Mouse (Mus musculus): ENCODE measurements around the gene Gzmc. TPM values are rescaled to one million over a fixed set of nuclear protein-coding genes. Genes with fewer than 3 reads are reported as not detected.
"Not testable (repeated sequence)": the region's sequence is repeated elsewhere in the genome, so short reads cannot be mapped to it uniquely, and the experiment has no call there.

Gzmc gene
- not detected for total RNA-seq (2021)

- DNase-seq = no peak
- intact Hi-C loops (cut with DNase I) = no loop called here
Observed at GRCm38 (mm10) chr14:56234556-56234955, at the start of gene Gzmc. Gene Gzmc (minus strand): TSS chr14:56234656.

GRCm38 (mm10) chr14:56283816-56284215, 49.4 kb upstream of the Gzmc start:
- intact Hi-C loops (cut with DNase I) = no loop called here
- DNase-seq = no peak

- intact Hi-C loops (cut with DNase I) = no loop called here
Observed at GRCm38 (mm10) chr14:56281090-56281489, 46.6 kb upstream of the Gzmc start.

GRCm38 (mm10) chr14:56278691-56279090, 44.2 kb upstream of the Gzmc start:
- intact Hi-C loops (cut with DNase I); DNase-seq: not testable (repeated sequence)

More at GRCm38 (mm10) chr14:56281090-56281489, 46.6 kb upstream of the Gzmc start:
- no peak for DNase-seq

- DNase-seq; intact Hi-C loops (cut with DNase I): not testable (repeated sequence)
Observed at GRCm38 (mm10) chr14:56276096-56276495, 41.6 kb upstream of the Gzmc start.

GRCm38 (mm10) chr14:56266109-56266508, 31.7 kb upstream of the Gzmc start:
- intact Hi-C loops (cut with DNase I) = no loop called here

GRCm38 (mm10) chr14:56262153-56262552, 27.7 kb upstream of the Gzmc start, which contains the start of gene Gzmb:
Gene Gzmb (minus strand): TSS chr14:56262260.
- DNase-seq = no peak
- intact Hi-C loops (cut with DNase I) = no loop called here

More at GRCm38 (mm10) chr14:56266109-56266508, 31.7 kb upstream of the Gzmc start:
- DNase-seq = no peak

GRCm38 (mm10) chr14:56240409-56240808, 6.0 kb upstream of the Gzmc start:
- intact Hi-C loops (cut with DNase I) = no loop called here
- DNase-seq = no peak

GRCm38 (mm10) chr14:56211317-56211716, 23.1 kb downstream of the Gzmc start, which contains the start of gene Gzmf:
Gene Gzmf (minus strand): TSS chr14:56211417.
- intact Hi-C loops (cut with DNase I) = no loop called here
- no peak for DNase-seq

GRCm38 (mm10) chr14:56205613-56206012, 28.8 kb downstream of the Gzmc start:
- intact Hi-C loops (cut with DNase I) = no loop called here
- no peak for DNase-seq

GRCm38 (mm10) chr14:56205021-56205420, 29.4 kb downstream of the Gzmc start:
- DNase-seq; intact Hi-C loops (cut with DNase I): not testable (repeated sequence)

GRCm38 (mm10) chr14:56203975-56204374, 30.5 kb downstream of the Gzmc start:
- peak; percentile 44 to 63 for DNase-seq
- intact Hi-C loops (cut with DNase I) = loop anchor here (5.0 kb wide), 1 partner anchor 98 kb away; no protein-coding TSS in a partner anchor

- intact Hi-C loops (cut with DNase I) = no loop called here
Observed at GRCm38 (mm10) chr14:56186946-56187345, 47.5 kb downstream of the Gzmc start.

GRCm38 (mm10) chr14:56186521-56186920, 47.9 kb downstream of the Gzmc start:
- no peak for DNase-seq
- intact Hi-C loops (cut with DNase I) = no loop called here

More at GRCm38 (mm10) chr14:56186946-56187345, 47.5 kb downstream of the Gzmc start:
- no peak for DNase-seq

Other genes starting within 250 kb of the Gzmc start
- gene Mcpt1, start 216.7 kb downstream of the Gzmc start, total RNA-seq (2021) = not detected
- not detected for gene Mcpt9, start 204.2 kb downstream of the Gzmc start, total RNA-seq (2021)
- not detected for gene Mcpt2, start 192.6 kb downstream of the Gzmc start, total RNA-seq (2021)
- gene Mcpt4, start 172.3 kb downstream of the Gzmc start, total RNA-seq (2021) = 1 to 10 TPM; 1.2 to 1.9 TPM
- not detected for gene Mcpt8, start 149.4 kb downstream of the Gzmc start, total RNA-seq (2021)
- gene Ctsg, start 132.1 kb downstream of the Gzmc start, total RNA-seq (2021) = not detected
- not detected for gene Gzme, start 114.0 kb downstream of the Gzmc start, total RNA-seq (2021)
- not detected for gene Gzmd, start 102.0 kb downstream of the Gzmc start, total RNA-seq (2021)
- gene Gzmg, start 75.1 kb downstream of the Gzmc start, total RNA-seq (2021) = not detected
- not detected for gene Gzmn, start 60.1 kb downstream of the Gzmc start, total RNA-seq (2021)
- gene Gzmf, start 23.2 kb downstream of the Gzmc start, total RNA-seq (2021) = not detected
- gene Gzmb, start 27.6 kb upstream of the Gzmc start, total RNA-seq (2021) = not detected
- not detected for gene Atp12a, start 130.4 kb upstream of the Gzmc start, total RNA-seq (2021)
- under 1 TPM; 0.24 to 0.67 TPM for gene Rnf17, start 167.9 kb upstream of the Gzmc start, total RNA-seq (2021)